Mouse (Mus musculus): ENCODE measurements around the gene Gatc. TPM values are rescaled to one million over a fixed set of nuclear protein-coding genes. Genes with fewer than 3 reads are reported as not detected.
"Not testable (repeated sequence)": the region's sequence is repeated elsewhere in the genome, so short reads cannot be mapped to it uniquely, and the experiment has no call there.

The Gatc gene
- polyA plus RNA-seq, 2 experiments, result 11.6 to 15.4 TPM

DNA sequence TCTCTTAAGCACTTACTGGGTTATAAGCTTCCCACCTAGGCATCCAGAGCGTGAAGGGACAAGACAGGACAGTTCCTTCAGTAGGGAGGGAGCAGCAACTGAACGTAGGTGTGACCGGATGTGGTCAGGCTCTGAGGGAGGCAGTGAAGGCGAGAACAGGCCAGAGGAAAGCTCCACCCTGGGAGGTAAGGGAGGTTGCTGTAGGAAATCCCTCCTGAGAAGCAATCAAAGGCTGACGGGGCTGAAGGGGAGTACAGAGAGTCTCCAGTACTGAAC is 27.4 kb downstream of the Gatc start:
- ATAC-seq (ENCODE audit: insufficient read depth) (no peak), DNase-seq (ENCODE audit: low read depth in 3 of 3, low spot score in 3 of 3) (no peak)
- H3K4me2 ChIP-seq (ENCODE audit: low read depth), result peak overlapping the region; percentile 62
- no peaks in the 10 kb centered on the region for H3K36me3 ChIP-seq (replicated peaks; ENCODE audit: control insufficient read depth, insufficient read depth, low read depth)
- no peaks in the 10 kb centered on the region for H3K9me3 ChIP-seq (ENCODE audit: control insufficient read depth, low read length)
- H3K4me3 ChIP-seq (ENCODE audit: insufficient read depth in 1 of 2, low read depth in 2 of 2, low read length in 2 of 2), result no peak overlapping the region
- H3K27ac ChIP-seq, result peak overlapping the region; percentile 62
- no peak for TF ChIP-seq EP300 (IDR thresholded peaks at IDR 0.05; ENCODE audit: low read depth)
- no peak for TF ChIP-seq CTCF (IDR thresholded peaks at IDR 0.05; ENCODE audit: low read depth)
- peak overlapping the region; percentile 31 for H3K9ac ChIP-seq (replicated peaks)
- no peaks in the 10 kb centered on the region for H3K27me3 ChIP-seq (ENCODE audit: control insufficient read depth, insufficient read depth, low read length)
- 22% methylated on average over 5 of the region's 5 CpGs for WGBS (ENCODE audit: insufficient replicate concordance)
- H3K4me1 ChIP-seq (replicated peaks; ENCODE audit: control insufficient read depth in 2 of 2, insufficient read depth in 2 of 2, low read length in 1 of 2), result peaks cover 24 to 36% of the 10 kb centered on the region in 2 experiments

DNA sequence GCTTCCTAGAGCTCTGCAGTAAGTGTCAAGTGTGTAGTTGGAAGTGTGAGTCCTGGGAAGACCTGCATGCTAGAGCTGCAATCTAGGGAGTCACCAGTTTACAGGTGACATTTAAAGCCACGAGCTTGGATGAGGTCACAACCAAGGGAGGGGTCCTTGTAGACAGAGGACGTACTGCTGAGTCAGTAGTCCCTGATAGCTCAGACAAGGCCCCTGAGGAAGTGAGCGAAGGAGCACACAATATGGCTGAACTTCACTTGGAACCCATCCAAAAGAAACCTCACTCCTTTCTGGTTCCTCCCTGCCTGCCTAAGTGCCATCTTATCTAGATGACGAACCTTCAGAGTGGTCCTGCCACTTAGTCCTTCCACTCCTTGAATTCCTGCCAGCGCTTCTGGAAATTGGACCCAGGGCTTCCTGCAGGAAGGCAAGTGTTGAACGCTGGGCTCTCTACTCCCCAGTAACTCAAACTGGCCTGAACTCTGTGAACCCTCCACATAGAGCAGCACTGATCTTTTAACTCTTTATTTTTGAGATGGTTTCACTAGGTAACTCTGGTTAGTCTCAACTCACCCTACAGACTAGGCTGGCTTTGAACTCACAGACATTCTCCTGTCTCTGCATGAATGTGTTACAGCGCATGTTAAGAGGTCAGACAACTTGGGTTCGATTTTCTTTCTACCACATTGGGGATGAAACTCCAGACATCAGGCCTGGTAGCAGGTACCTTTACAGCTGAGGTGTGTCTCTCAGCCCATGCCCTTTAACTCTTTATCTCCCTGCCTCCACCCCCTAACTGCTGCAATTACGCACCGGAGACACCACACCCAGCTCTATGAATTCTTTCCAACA is 27.9 kb downstream of the Gatc start:
- H3K4me1 ChIP-seq (replicated peaks; ENCODE audit: control insufficient read depth in 2 of 2, insufficient read depth in 2 of 2, low read length in 1 of 2), result peaks cover 24 to 33% of the 10 kb centered on the region in 2 experiments
- H3K27me3 ChIP-seq (ENCODE audit: control insufficient read depth, insufficient read depth, low read length), result no peaks in the 10 kb centered on the region
- peak in 1 of 3 experiments; percentile 50 for DNase-seq (ENCODE audit: low read depth in 3 of 3, low spot score in 3 of 3)
- peak overlapping the region; percentile 31 for H3K9ac ChIP-seq (replicated peaks)
- 34% methylated on average over 10 of the region's 10 CpGs for WGBS (ENCODE audit: insufficient replicate concordance)
- H3K27ac ChIP-seq, result peak overlapping the region; percentile 62
- ATAC-seq (ENCODE audit: insufficient read depth), result peak; percentile 83
- no peaks in the 10 kb centered on the region for H3K36me3 ChIP-seq (replicated peaks; ENCODE audit: control insufficient read depth, insufficient read depth, low read depth)
- 0 out of 4 replicates have a peak overlapping the region, but pooled peaks have one; percentile 2 to 5 for H3K4me3 ChIP-seq (ENCODE audit: insufficient read depth in 1 of 2, low read depth in 2 of 2, low read length in 2 of 2)
- H3K9me3 ChIP-seq (ENCODE audit: control insufficient read depth, low read length), result no peaks in the 10 kb centered on the region
- no peak for TF ChIP-seq CTCF (IDR thresholded peaks at IDR 0.05; ENCODE audit: low read depth)
- TF ChIP-seq EP300 (IDR thresholded peaks at IDR 0.05; ENCODE audit: low read depth), result no peak
- H3K4me2 ChIP-seq (ENCODE audit: low read depth), result peak overlapping the region; percentile 62

DNA sequence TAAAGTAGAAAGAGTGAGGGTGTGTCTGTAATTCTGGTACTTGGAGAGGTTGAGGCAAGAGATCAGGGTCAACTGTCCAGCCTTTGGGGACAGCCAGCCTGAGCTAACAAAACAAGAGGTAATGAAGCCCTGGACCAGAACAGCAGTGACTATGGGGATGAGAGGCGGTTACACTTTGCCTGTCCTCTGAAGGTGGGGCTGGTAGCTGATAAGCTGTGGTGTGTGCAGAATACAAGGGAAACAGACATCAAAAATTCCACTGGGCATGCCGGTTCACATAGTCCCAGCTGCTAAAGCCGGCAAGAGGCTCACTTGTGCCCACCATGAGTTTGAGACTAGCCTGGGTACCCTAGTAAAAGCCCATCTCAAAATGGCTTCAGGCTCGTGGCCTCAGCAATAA is 28.6 kb downstream of the Gatc start:
- H3K27ac ChIP-seq, result peak overlapping the region; percentile 62
- H3K4me1 ChIP-seq (replicated peaks; ENCODE audit: control insufficient read depth in 2 of 2, insufficient read depth in 2 of 2, low read length in 1 of 2), result peaks cover 23 to 29% of the 10 kb centered on the region in 2 experiments
- H3K9ac ChIP-seq (replicated peaks), result peak overlapping the region; percentile 27; the same call in 1 of the 2 replicates

DNA sequence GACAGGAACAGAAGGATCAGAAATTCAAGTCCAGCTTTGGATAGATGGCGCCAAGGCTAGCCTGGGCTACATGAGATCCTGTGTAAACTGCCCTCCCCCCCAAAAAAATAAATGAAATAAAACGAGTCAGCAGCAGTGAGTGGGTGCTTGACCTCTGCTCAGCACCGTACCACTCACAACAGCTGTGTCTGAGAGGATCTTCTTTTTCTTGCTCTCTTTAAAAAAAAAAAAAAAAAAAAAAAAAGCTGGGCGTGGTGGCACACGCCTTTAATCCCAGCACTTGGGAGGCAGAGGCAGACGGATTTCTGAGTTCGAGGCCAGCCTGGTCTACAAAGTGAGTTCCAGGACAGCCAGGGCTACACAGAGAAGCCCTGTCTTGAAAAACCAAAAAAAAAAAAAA is 38.8 kb downstream of the Gatc start:
- not testable (repeated sequence) for H3K27me3 ChIP-seq (ENCODE audit: control insufficient read depth, insufficient read depth, low read length); H3K4me3 ChIP-seq (ENCODE audit: insufficient read depth in 1 of 2, low read depth in 2 of 2, low read length in 2 of 2); ATAC-seq (ENCODE audit: insufficient read depth); DNase-seq (ENCODE audit: low read depth in 3 of 3, low spot score in 3 of 3); H3K9me3 ChIP-seq (ENCODE audit: control insufficient read depth, low read length); H3K27ac ChIP-seq; H3K9ac ChIP-seq (replicated peaks)
- 66% methylated on average over 7 of the region's 7 CpGs for WGBS (ENCODE audit: insufficient replicate concordance)
- Histone ChIP-seq H3K4me2 (ENCODE audit: low read depth) (peak overlapping the region; percentile 95), H3K36me3 (replicated peaks; ENCODE audit: control insufficient read depth, insufficient read depth, low read depth) (peaks cover 21% of the 10 kb centered on the region), H3K4me1 (replicated peaks; ENCODE audit: control insufficient read depth in 2 of 2, insufficient read depth in 2 of 2, low read length in 1 of 2) (peaks cover 18 to 26% of the 10 kb centered on the region in 2 experiments)

More for the DNA sequence above, 28.6 kb downstream of the Gatc start:
- ATAC-seq (ENCODE audit: insufficient read depth) (peak; percentile 82), DNase-seq (ENCODE audit: low read depth in 3 of 3, low spot score in 3 of 3) (no peak)
- H3K36me3 ChIP-seq (replicated peaks; ENCODE audit: control insufficient read depth, insufficient read depth, low read depth), result no peaks in the 10 kb centered on the region
- peak overlapping the region; percentile 62 for H3K4me2 ChIP-seq (ENCODE audit: low read depth)
- H3K9me3 ChIP-seq (ENCODE audit: control insufficient read depth, low read length), result no peaks in the 10 kb centered on the region
- no peaks in the 10 kb centered on the region for H3K27me3 ChIP-seq (ENCODE audit: control insufficient read depth, insufficient read depth, low read length)
- 18% methylated on average over 4 of the region's 4 CpGs for WGBS (ENCODE audit: insufficient replicate concordance)
- H3K4me3 ChIP-seq (ENCODE audit: insufficient read depth in 1 of 2, low read depth in 2 of 2, low read length in 2 of 2), result 0 out of 4 replicates have a peak overlapping the region, but pooled peaks of 1 of the 2 experiments have one; percentile 2
- no peak for TF ChIP-seq EP300 (IDR thresholded peaks at IDR 0.05; ENCODE audit: low read depth)
- no peak for TF ChIP-seq CTCF (IDR thresholded peaks at IDR 0.05; ENCODE audit: low read depth)

DNA sequence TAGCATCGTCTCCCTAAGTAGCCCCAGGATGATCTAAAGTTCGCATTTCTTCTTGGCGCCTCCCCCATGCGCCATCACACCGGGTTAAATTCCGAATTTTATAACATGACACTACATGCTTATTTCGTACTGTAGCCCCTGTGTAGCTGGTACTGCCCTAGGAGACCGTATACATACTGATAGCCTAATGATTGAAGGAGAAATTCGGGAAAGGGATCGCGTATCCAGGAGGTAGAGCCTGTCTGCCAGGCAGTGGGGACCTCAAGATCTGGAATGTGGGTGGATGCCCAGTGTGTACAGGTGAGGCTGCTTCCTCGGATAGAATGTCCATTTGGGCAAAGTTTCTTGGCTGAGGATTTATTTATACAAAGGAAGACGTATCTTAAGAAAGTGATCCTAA is 39.4 kb downstream of the Gatc start:
- Histone ChIP-seq H3K9me3 (ENCODE audit: control insufficient read depth, low read length) (no peaks in the 10 kb centered on the region), H3K4me1 (replicated peaks; ENCODE audit: control insufficient read depth in 2 of 2, insufficient read depth in 2 of 2, low read length in 1 of 2) (peaks cover 18 to 32% of the 10 kb centered on the region in 2 experiments), H3K4me3 (ENCODE audit: insufficient read depth in 1 of 2, low read depth in 2 of 2, low read length in 2 of 2) (peak overlapping the region; percentile 86 to 90), H3K4me2 (ENCODE audit: low read depth) (peak overlapping the region; percentile 95), H3K27me3 (ENCODE audit: control insufficient read depth, insufficient read depth, low read length) (no peaks in the 10 kb centered on the region), H3K9ac (replicated peaks) (peak overlapping the region; percentile 75), H3K27ac (peak overlapping the region; percentile 71), H3K36me3 (replicated peaks; ENCODE audit: control insufficient read depth, insufficient read depth, low read depth) (peaks cover 25% of the 10 kb centered on the region)
- TF ChIP-seq EP300 (IDR thresholded peaks at IDR 0.05; ENCODE audit: low read depth) (no peak), CTCF (IDR thresholded peaks at IDR 0.05; ENCODE audit: low read depth) (no peak)
- WGBS (ENCODE audit: insufficient replicate concordance), result 33% methylated on average over 13 of the region's 13 CpGs
- ATAC-seq (ENCODE audit: insufficient read depth), result no peak
- no peak for DNase-seq (ENCODE audit: low read depth in 3 of 3, low spot score in 3 of 3)
